Comparison of ENCODE assay signal across 12 mouse cellular contexts in genomic region chr15:103359869-103360602, GRCm38 (mm10). TPM values are rescaled to one million over a fixed set of nuclear protein-coding genes. Genes with fewer than 3 reads are reported as not detected.
DNase-seq lines count a peak whose midpoint lies in the region; ATAC-seq and TF ChIP-seq lines count a peak whose summit lies in the region.
"Had no signal": no experiment of that assay in that cellular context is flagged by ENCODE, and none has a peak within 500 bp of the region (broad histone marks: within the 10 kb centered on the region; RNA-seq: fewer than 3 reads in every experiment).

No protein-coding gene starts in this region.

- no peaks in the 10 kb centered on the region for H3K27me3 ChIP-seq in embryonic facial prominence, embryonic 14.5 days (replicated peaks; ENCODE audit: control insufficient read depth, insufficient read depth, low read length)
- no peaks in the 10 kb centered on the region for H3K27me3 ChIP-seq in heart, postnatal 0 days (ENCODE audit: control insufficient read depth, insufficient read depth, low read length)
- H3K27me3 ChIP-seq in intestine, postnatal 0 days (replicated peaks; ENCODE audit: control insufficient read depth, insufficient read depth, low read length), result no peaks in the 10 kb centered on the region; the same call in 1 of the 2 replicates
- H3K27me3 ChIP-seq: liver, embryonic 12.5 days had no signal

- no peak for TF ChIP-seq CTCF in heart, postnatal 0 days (IDR thresholded peaks at IDR 0.05; ENCODE audit: low read depth)
- TF ChIP-seq CTCF in intestine, postnatal 0 days (IDR thresholded peaks at IDR 0.05; ENCODE audit: low read depth), result no peak

- H3K9ac ChIP-seq in embryonic facial prominence, embryonic 14.5 days (ENCODE audit: low read depth, low read length), result no peak overlapping the region
- peak overlapping the region; percentile 8; the same call in 1 of the 2 replicates for H3K9ac ChIP-seq in heart, postnatal 0 days (replicated peaks; ENCODE audit: low read depth, low read length)
- H3K9ac ChIP-seq in intestine, postnatal 0 days (ENCODE audit: low read depth, low read length), result no peak overlapping the region
- H3K9ac ChIP-seq: liver, embryonic 12.5 days had no signal

- DNase-seq in layer of hippocampus, postnatal 10 days (ENCODE audit: low spot score in 2 of 2), result peak; percentile 66 to 72
- no peak for DNase-seq in layer of hippocampus, adult 18-20 months (ENCODE audit: low spot score in 2 of 2)
- peak; percentile 71 to 82 for DNase-seq in adrenal gland, postnatal 36 days
- DNase-seq in embryonic facial prominence, embryonic 14.5 days (ENCODE audit: low spot score), result no peak
- DNase-seq in heart, postnatal 0 days (ENCODE audit: low spot score), result no peak
- DNase-seq in Muller cell, postnatal 12 days (ENCODE audit: inconsistent ontology term), result no peak
- DNase-seq in right cerebral cortex, adult 18-20 months, result no peak
- DNase-seq: kidney, postnatal 36 days; right cerebral cortex, postnatal 25 days; thymus, postnatal 25 days had no signal

- ATAC-seq in embryonic facial prominence, embryonic 14.5 days (ENCODE audit: low read depth), result no peak
- ATAC-seq in heart, postnatal 0 days (ENCODE audit: insufficient read depth, low read depth), result no peak
- no peak for ATAC-seq in intestine, postnatal 0 days
- ATAC-seq: liver, embryonic 12.5 days had no signal

- peaks cover 22% of the 10 kb centered on the region for H3K36me3 ChIP-seq in embryonic facial prominence, embryonic 14.5 days (ENCODE audit: control insufficient read depth, insufficient read depth, low read length)
- H3K36me3 ChIP-seq in heart, postnatal 0 days (replicated peaks; ENCODE audit: control insufficient read depth, insufficient read depth, low read length), result peaks cover 24% of the 10 kb centered on the region
- H3K36me3 ChIP-seq in intestine, postnatal 0 days (ENCODE audit: control insufficient read depth, insufficient read depth), result peaks cover 16% of the 10 kb centered on the region

- peaks cover 24% of the 10 kb centered on the region for H3K4me1 ChIP-seq in embryonic facial prominence, embryonic 14.5 days (ENCODE audit: control insufficient read depth, insufficient read depth, low read length)
- peaks cover 69% of the 10 kb centered on the region for H3K4me1 ChIP-seq in heart, postnatal 0 days (ENCODE audit: control insufficient read depth, insufficient read depth)
- no peaks in the 10 kb centered on the region for H3K4me1 ChIP-seq in intestine, postnatal 0 days (replicated peaks; ENCODE audit: control insufficient read depth, insufficient read depth, low read length)

- WGBS in embryonic facial prominence, embryonic 14.5 days, result 93% methylated on average over 5 of the region's 5 CpGs
- WGBS in heart, postnatal 0 days, result 67% methylated on average over 5 of the region's 5 CpGs
- WGBS in intestine, postnatal 0 days, result 89% methylated on average over 5 of the region's 5 CpGs

- peak overlapping the region; percentile 87 for H3K27ac ChIP-seq in embryonic facial prominence, embryonic 14.5 days (replicated peaks; ENCODE audit: low read depth, low read length)
- peak overlapping the region; percentile 84 for H3K27ac ChIP-seq in heart, postnatal 0 days (ENCODE audit: low read depth)
- no peak overlapping the region for H3K27ac ChIP-seq in intestine, postnatal 0 days (ENCODE audit: low read depth, low read length)

- H3K9me3 ChIP-seq in embryonic facial prominence, embryonic 14.5 days (ENCODE audit: control insufficient read depth, low read length), result no peaks in the 10 kb centered on the region
- H3K9me3 ChIP-seq in heart, postnatal 0 days (replicated peaks; ENCODE audit: control insufficient read depth, low read length), result no peaks in the 10 kb centered on the region
- no peaks in the 10 kb centered on the region for H3K9me3 ChIP-seq in intestine, postnatal 0 days (ENCODE audit: control insufficient read depth)
- H3K9me3 ChIP-seq: liver, embryonic 12.5 days had no signal

- no peak overlapping the region for H3K4me3 ChIP-seq in embryonic facial prominence, embryonic 14.5 days (ENCODE audit: low read depth, low read length)
- H3K4me3 ChIP-seq in heart, postnatal 0 days (ENCODE audit: low read depth, low read length), result no peak overlapping the region
- H3K4me3 ChIP-seq in intestine, postnatal 0 days (ENCODE audit: low read depth, low read length), result no peak overlapping the region
- H3K4me3 ChIP-seq: liver, embryonic 12.5 days had no signal

- no peak for TF ChIP-seq EP300 in heart, postnatal 0 days (IDR thresholded peaks at IDR 0.05; ENCODE audit: low read depth)

- H3K4me2 ChIP-seq in embryonic facial prominence, embryonic 14.5 days (ENCODE audit: low read depth, low read length), result no peak overlapping the region
- no peak overlapping the region for H3K4me2 ChIP-seq in heart, postnatal 0 days (ENCODE audit: low read depth, low read length)
- H3K4me2 ChIP-seq in intestine, postnatal 0 days (replicated peaks; ENCODE audit: low read depth), result no peak overlapping the region
- H3K4me2 ChIP-seq: liver, embryonic 12.5 days had no signal

RNA-seq across cellular contexts. Expression of gene Itga5, which starts 6.5 kb away (rescaled TPM):
- 1 to 10 TPM; 6.7 to 7.5 TPM for total RNA-seq in layer of hippocampus, postnatal 10 days (2021)
- 1 to 10 TPM; 1.1 to 1.2 TPM for total RNA-seq in layer of hippocampus, adult 18-20 months (2021)
- 10 to 100 TPM; 37.0 to 37.4 TPM for total RNA-seq in adrenal gland, postnatal 36 days (2021)
- polyA plus RNA-seq in embryonic facial prominence, embryonic 14.5 days (2014; fragmentation: Nextera tagmentation; extraction: Ambion mirVana), result 63.4 TPM in 2 replicates
- total RNA-seq in heart, postnatal 0 days (2014; rRNA removed; ENCODE audit: low replicate concordance), result 83.3 and 85.4 TPM in 2 replicates
- polyA plus RNA-seq in heart, postnatal 0 days (2015; fragmentation: Nextera tagmentation; extraction: Ambion mirVana), result 44.3 and 47.5 TPM in 2 replicates
- 25.0 and 25.8 TPM in 2 replicates for polyA plus RNA-seq in intestine, postnatal 0 days (2015; fragmentation: Nextera tagmentation; extraction: Ambion mirVana)

RNA-seq across cellular contexts. Expression of gene Zfp385a, which starts 20.1 kb away (rescaled TPM):
- total RNA-seq in layer of hippocampus, postnatal 10 days (2021), result 10 to 100 TPM; 36.5 to 45.0 TPM
- 10 to 100 TPM; 43.7 to 49.8 TPM for total RNA-seq in layer of hippocampus, adult 18-20 months (2021)
- total RNA-seq in adrenal gland, postnatal 36 days (2021), result 10 to 100 TPM; 11.8 to 13.3 TPM
- 18.4 and 19.0 TPM in 2 replicates for polyA plus RNA-seq in embryonic facial prominence, embryonic 14.5 days (2014; fragmentation: Nextera tagmentation; extraction: Ambion mirVana)
- 5.4 and 7.9 TPM in 2 replicates for total RNA-seq in heart, postnatal 0 days (2014; rRNA removed; ENCODE audit: low replicate concordance)
- 4.5 and 5.5 TPM in 2 replicates for polyA plus RNA-seq in heart, postnatal 0 days (2015; fragmentation: Nextera tagmentation; extraction: Ambion mirVana)
- 2.9 and 3.1 TPM in 2 replicates for polyA plus RNA-seq in intestine, postnatal 0 days (2015; fragmentation: Nextera tagmentation; extraction: Ambion mirVana)

RNA-seq across cellular contexts. Expression of gene Gpr84, which starts 49.6 kb away (rescaled TPM):
- 1 to 10 TPM in 1 of 2 experiments, under 1 TPM in 1; 0.89 to 1.0 TPM for total RNA-seq in layer of hippocampus, postnatal 10 days (2021)
- under 1 TPM; 0.54 to 0.63 TPM for total RNA-seq in layer of hippocampus, adult 18-20 months (2021)
- total RNA-seq in adrenal gland, postnatal 36 days (2021), result not detected
- 0.13 and 0.47 TPM in 2 replicates for polyA plus RNA-seq in embryonic facial prominence, embryonic 14.5 days (2014; fragmentation: Nextera tagmentation; extraction: Ambion mirVana)
- total RNA-seq in heart, postnatal 0 days (2014; rRNA removed; ENCODE audit: low replicate concordance), result not detected in 2 replicates
- polyA plus RNA-seq in heart, postnatal 0 days (2015; fragmentation: Nextera tagmentation; extraction: Ambion mirVana), result 0.10 TPM in 1 of 2 replicates, not detected in the other
- not detected in 2 replicates for polyA plus RNA-seq in intestine, postnatal 0 days (2015; fragmentation: Nextera tagmentation; extraction: Ambion mirVana)

Comparison
In these comparisons a context has a peak if more than half of its experiments do, and no peak if none do; other contexts are left out.
1. DNase-seq: peak in layer of hippocampus, postnatal 10 days (2 of 2) and adrenal gland, postnatal 36 days (2 of 2); none in layer of hippocampus, adult 18-20 months (0 of 2), embryonic facial prominence, embryonic 14.5 days (single experiment), heart, postnatal 0 days (single experiment), Muller cell, postnatal 12 days (single experiment) and right cerebral cortex, adult 18-20 months (single experiment).